Mouse (Mus musculus): ENCODE measurements around the gene Rtf1.

The Rtf1 gene

GRCm38 (mm10) chr2:119727762-119728416, 53.0 kb downstream of the Rtf1 start:
- no peak for DNase-seq (ENCODE audit: low read depth, low spot score)

GRCm38 (mm10) chr2:119730735-119731134, 55.9 kb downstream of the Rtf1 start:
- DNase-seq (ENCODE audit: low read depth, low spot score) = no peak

- DNase-seq (ENCODE audit: low read depth, low spot score) = no peak
These were observed 62.3 kb downstream of the Rtf1 start for GRCm38 (mm10) chr2:119737124-119737523.

GRCm38 (mm10) chr2:119740567-119740966, 65.7 kb downstream of the Rtf1 start:
- no peak for DNase-seq (ENCODE audit: low read depth, low spot score)

GRCm38 (mm10) chr2:119741581-119742411, 66.9 kb downstream of the Rtf1 start, which contains the start of gene Itpka:
Gene Itpka (plus strand): TSS chr2:119742337.
- no peak for DNase-seq (ENCODE audit: low read depth, low spot score)

GRCm38 (mm10) chr2:119742461-119743175, 67.8 kb downstream of the Rtf1 start:
- no peak for DNase-seq (ENCODE audit: low read depth, low spot score)

GRCm38 (mm10) chr2:119743176-119743807, 68.4 kb downstream of the Rtf1 start:
- DNase-seq (ENCODE audit: low read depth, low spot score) = no peak

- no peak for DNase-seq (ENCODE audit: low read depth, low spot score)
These were observed 68.9 kb downstream of the Rtf1 start for GRCm38 (mm10) chr2:119743808-119744162.

- DNase-seq (ENCODE audit: low read depth, low spot score) = no peak
These were observed 69.6 kb downstream of the Rtf1 start for GRCm38 (mm10) chr2:119744163-119745111.

GRCm38 (mm10) chr2:119745281-119745680, 70.4 kb downstream of the Rtf1 start:
- DNase-seq (ENCODE audit: low read depth, low spot score) = no peak

GRCm38 (mm10) chr2:119747554-119747953, 72.7 kb downstream of the Rtf1 start:
- DNase-seq (ENCODE audit: low read depth, low spot score) = no peak

- no peak for DNase-seq (ENCODE audit: low read depth, low spot score)
These were observed 74.4 kb downstream of the Rtf1 start for GRCm38 (mm10) chr2:119749260-119749659.

GRCm38 (mm10) chr2:119757601-119758100, 82.8 kb downstream of the Rtf1 start:
- no peak for DNase-seq (ENCODE audit: low read depth, low spot score)

- DNase-seq (ENCODE audit: low read depth, low spot score) = no peak
These were observed 83.4 kb downstream of the Rtf1 start for GRCm38 (mm10) chr2:119758101-119758843.

- DNase-seq (ENCODE audit: low read depth, low spot score) = no peak
These were observed 84.3 kb downstream of the Rtf1 start for GRCm38 (mm10) chr2:119758844-119759835.

- no peak for DNase-seq (ENCODE audit: low read depth, low spot score)
These were observed 85.4 kb downstream of the Rtf1 start, which contains the start of gene Ltk for GRCm38 (mm10) chr2:119760251-119760650. Gene Ltk (minus strand): TSS chr2:119760431.

- DNase-seq (ENCODE audit: low read depth, low spot score) = no peak
These were observed 87.4 kb downstream of the Rtf1 start for GRCm38 (mm10) chr2:119762276-119762675.

GRCm38 (mm10) chr2:119763924-119764323, 89.1 kb downstream of the Rtf1 start:
- no peak for DNase-seq (ENCODE audit: low read depth, low spot score)

Measured in brain, embryonic 18.5 days (tissue).